Comparison of ENCODE assay signal across 9 mouse cellular contexts in genomic region chr2:59779355-59779754, GRCm38 (mm10).
A peak's percentile ranks its signal among the peaks of the same experiment; 100 is the strongest.
DNase-seq lines count a peak whose midpoint lies in the region; ATAC-seq and TF ChIP-seq lines count a peak whose summit lies in the region.
"Had no signal": no experiment of that assay in that cellular context is flagged by ENCODE, and none has a peak within 500 bp of the region (broad histone marks: within the 10 kb centered on the region; RNA-seq: fewer than 3 reads in every experiment).

No protein-coding gene starts in this region.

- DNase-seq in ES-E14 (ENCODE audit: low read depth, low spot score) = no peak
- no peak for DNase-seq in limb, embryonic 10.5 days (ENCODE audit: low spot score)
- peak; percentile 67 for DNase-seq in lung, postnatal 36 days
- no peak for DNase-seq in cerebellum, postnatal 4 days (ENCODE audit: low spot score in 2 of 2)
- DNase-seq in retina, postnatal 1 day = no peak

- H3K4me2 ChIP-seq in embryonic facial prominence, embryonic 15.5 days (replicated peaks) = peak overlapping the region; percentile 15; the same call in 1 of the 2 replicates
- no peak overlapping the region for H3K4me2 ChIP-seq in midbrain, embryonic 13.5 days (replicated peaks)
- no peak overlapping the region for H3K4me2 ChIP-seq in hindbrain, embryonic 16.5 days (ENCODE audit: low read length)
- H3K4me2 ChIP-seq: forebrain, embryonic 12.5 days had no signal

- 67% methylated on average over 10 of the region's 10 CpGs for WGBS in embryonic facial prominence, embryonic 15.5 days
- 74% methylated on average over 10 of the region's 10 CpGs for WGBS in limb, embryonic 10.5 days
- 86% methylated on average over 10 of the region's 10 CpGs for WGBS in midbrain, embryonic 13.5 days
- WGBS in hindbrain, embryonic 16.5 days = 83% methylated on average over 10 of the region's 10 CpGs

- no peaks in the 10 kb centered on the region for H3K9me3 ChIP-seq in ES-E14 (ENCODE audit: control insufficient read depth, insufficient read depth, low read depth, low read length)
- H3K9me3 ChIP-seq in embryonic facial prominence, embryonic 15.5 days (replicated peaks) = no peaks in the 10 kb centered on the region
- H3K9me3 ChIP-seq in limb, embryonic 10.5 days (replicated peaks) = no peaks in the 10 kb centered on the region
- no peaks in the 10 kb centered on the region for H3K9me3 ChIP-seq in midbrain, embryonic 13.5 days
- H3K9me3 ChIP-seq in hindbrain, embryonic 16.5 days (ENCODE audit: control insufficient read depth, low read length) = no peaks in the 10 kb centered on the region
- H3K9me3 ChIP-seq: forebrain, embryonic 12.5 days had no signal

- peaks cover 6% of the 10 kb centered on the region; the same call in 1 of the 2 replicates for H3K36me3 ChIP-seq in ES-E14 (ENCODE audit: control insufficient read depth, insufficient read depth, low read length, poor library complexity, severe bottlenecking)
- H3K36me3 ChIP-seq in embryonic facial prominence, embryonic 15.5 days = peaks cover 8% of the 10 kb centered on the region; the same call in 1 of the 2 replicates
- H3K36me3 ChIP-seq in limb, embryonic 10.5 days = peaks cover 92% of the 10 kb centered on the region
- no peaks in the 10 kb centered on the region for H3K36me3 ChIP-seq in midbrain, embryonic 13.5 days
- H3K36me3 ChIP-seq in hindbrain, embryonic 16.5 days (ENCODE audit: control insufficient read depth, insufficient read depth, low read length) = no peaks in the 10 kb centered on the region
- H3K36me3 ChIP-seq: forebrain, embryonic 12.5 days had no signal

- peak; percentile 65; the same call in 1 of the 2 replicates for ATAC-seq in embryonic facial prominence, embryonic 15.5 days (ENCODE audit: insufficient number of reproducible peaks, low FRiP score, low TSS enrichment, low read depth)
- no peak for ATAC-seq in midbrain, embryonic 13.5 days
- no peak; the same call in 1 of the 2 replicates for ATAC-seq in hindbrain, embryonic 16.5 days

- H3K9ac ChIP-seq in ES-E14 (ENCODE audit: insufficient read depth, low read depth, low read length, poor library complexity, severe bottlenecking) = no peak overlapping the region
- H3K9ac ChIP-seq in embryonic facial prominence, embryonic 15.5 days = no peak overlapping the region
- no peak overlapping the region for H3K9ac ChIP-seq in midbrain, embryonic 13.5 days (replicated peaks)
- no peak overlapping the region for H3K9ac ChIP-seq in hindbrain, embryonic 16.5 days (ENCODE audit: low read depth, low read length)
- H3K9ac ChIP-seq: forebrain, embryonic 12.5 days had no signal

- H3K27ac ChIP-seq in ES-E14 (ENCODE audit: insufficient read depth, low read depth, low read length, poor library complexity, severe bottlenecking) = 0 out of 2 replicates have a peak overlapping the region, but pooled peaks have one; percentile 6
- H3K27ac ChIP-seq in embryonic facial prominence, embryonic 15.5 days (replicated peaks) = peak overlapping the region; percentile 78
- H3K27ac ChIP-seq in limb, embryonic 10.5 days = peak overlapping the region; percentile 21
- H3K27ac ChIP-seq in midbrain, embryonic 13.5 days = no peak overlapping the region
- H3K27ac ChIP-seq in hindbrain, embryonic 16.5 days (ENCODE audit: low read depth, low read length) = no peak overlapping the region
- H3K27ac ChIP-seq: forebrain, embryonic 12.5 days had no signal

- in situ Hi-C loops in ES-E14 (cut with MboI; ENCODE audit: low sequenced_read_pairs in 2 of 2, unreplicated experiment in 2 of 2) = no loop called here

- H3K4me1 ChIP-seq in ES-E14 (ENCODE audit: control insufficient read depth in 2 of 2, insufficient read depth in 2 of 2, low read length in 2 of 2, poor library complexity in 1 of 2) = peaks cover 12 to 18% of the 10 kb centered on the region in 2 experiments; a peak in 3 of 4 replicates
- peaks cover 52% of the 10 kb centered on the region for H3K4me1 ChIP-seq in embryonic facial prominence, embryonic 15.5 days
- peaks cover 59% of the 10 kb centered on the region for H3K4me1 ChIP-seq in limb, embryonic 10.5 days
- H3K4me1 ChIP-seq in midbrain, embryonic 13.5 days (replicated peaks) = 0 out of 2 replicates have a peak, but pooled peaks cover 10% of the 10 kb centered on the region
- no peaks in the 10 kb centered on the region for H3K4me1 ChIP-seq in hindbrain, embryonic 16.5 days (ENCODE audit: control insufficient read depth, insufficient read depth, low read depth, low read length)

- no peaks in the 10 kb centered on the region for H3K27me3 ChIP-seq in embryonic facial prominence, embryonic 15.5 days
- no peaks in the 10 kb centered on the region for H3K27me3 ChIP-seq in limb, embryonic 10.5 days (ENCODE audit: low read depth, poor library complexity, severe bottlenecking)
- 0 out of 2 replicates have a peak, but pooled peaks cover 3% of the 10 kb centered on the region for H3K27me3 ChIP-seq in midbrain, embryonic 13.5 days
- no peaks in the 10 kb centered on the region for H3K27me3 ChIP-seq in hindbrain, embryonic 16.5 days (replicated peaks; ENCODE audit: control insufficient read depth, insufficient read depth, low read length)
- H3K27me3 ChIP-seq: forebrain, embryonic 12.5 days had no signal

- no peak overlapping the region for H3K4me3 ChIP-seq in ES-E14 (ENCODE audit: insufficient read depth in 1 of 2, low read depth in 1 of 2, low read length in 2 of 2, poor library complexity in 1 of 2, severe bottlenecking in 1 of 2)
- peak overlapping the region; percentile 15 for H3K4me3 ChIP-seq in embryonic facial prominence, embryonic 15.5 days (replicated peaks)
- H3K4me3 ChIP-seq in limb, embryonic 10.5 days = no peak overlapping the region
- H3K4me3 ChIP-seq in midbrain, embryonic 13.5 days (replicated peaks) = no peak overlapping the region
- no peak overlapping the region for H3K4me3 ChIP-seq in hindbrain, embryonic 16.5 days (ENCODE audit: low read length)
- H3K4me3 ChIP-seq: forebrain, embryonic 12.5 days had no signal

TF ChIP-seq in ES-E14, 5 proteins besides CTCF, POLR2A, EP300 and RAD21:
- TF ChIP-seq CHD2 (IDR thresholded peaks at IDR 0.05; ENCODE audit: low read depth, low read length) = no peak

Comparison
In these comparisons a context has a peak if more than half of its experiments do, and no peak if none do; other contexts are left out.
1. H3K27ac ChIP-seq: peak in ES-E14 (single experiment), embryonic facial prominence, embryonic 15.5 days (single experiment) and limb, embryonic 10.5 days (single experiment); none in midbrain, embryonic 13.5 days (single experiment) and hindbrain, embryonic 16.5 days (single experiment).